Mouse (Mus musculus) ZHBTc4 (cell line): Measurements from ENCODE around the gene Treml1.

Source experiments
- DNase-seq: peaks from one replicate; pipeline ENCODE4 v3.0.0-alpha.2; 2011; ENCODE audit warnings: low read depth, low spot score

Treml1 gene

DNA sequence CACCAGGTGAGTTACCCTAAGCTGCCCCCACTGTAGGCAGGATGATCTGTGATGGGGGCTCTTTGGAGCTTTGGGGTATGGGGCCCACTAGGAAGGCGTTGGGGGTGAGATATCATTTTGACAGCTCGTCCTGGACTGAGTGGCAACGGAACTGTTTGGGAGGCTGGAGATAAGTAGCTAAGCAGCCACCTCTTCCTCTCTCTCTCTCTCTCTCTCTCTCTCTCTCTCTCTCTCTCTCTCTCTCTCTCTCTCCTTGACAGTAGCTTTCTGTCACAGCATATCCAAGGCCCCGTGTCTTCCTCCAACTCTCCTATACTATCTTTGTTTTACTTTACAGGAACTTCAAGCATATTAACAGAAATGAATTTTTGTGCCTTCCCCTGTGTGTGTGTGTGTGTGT is 746 bp downstream of the Treml1 start:
- DNase-seq, result no peak

DNA sequence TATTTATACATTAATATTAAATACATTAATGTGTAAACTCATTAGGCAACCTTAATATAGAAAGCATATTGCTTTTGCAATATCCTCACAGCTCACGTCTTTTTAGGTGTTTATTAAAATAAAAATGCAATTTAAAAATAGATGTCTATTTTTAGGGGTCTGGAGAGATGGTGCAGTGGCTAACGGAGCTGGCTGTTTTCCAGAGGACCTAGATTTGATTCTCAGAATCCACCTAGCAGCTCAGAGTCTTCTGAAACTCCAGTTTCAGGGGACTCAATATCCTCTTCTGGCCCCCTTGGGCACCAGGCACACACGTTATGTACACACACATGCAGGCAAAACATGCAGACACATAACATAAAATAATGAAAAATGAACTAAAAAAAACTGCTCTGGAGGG is 2.6 kb downstream of the Treml1 start:
- DNase-seq, result no peak

DNA sequence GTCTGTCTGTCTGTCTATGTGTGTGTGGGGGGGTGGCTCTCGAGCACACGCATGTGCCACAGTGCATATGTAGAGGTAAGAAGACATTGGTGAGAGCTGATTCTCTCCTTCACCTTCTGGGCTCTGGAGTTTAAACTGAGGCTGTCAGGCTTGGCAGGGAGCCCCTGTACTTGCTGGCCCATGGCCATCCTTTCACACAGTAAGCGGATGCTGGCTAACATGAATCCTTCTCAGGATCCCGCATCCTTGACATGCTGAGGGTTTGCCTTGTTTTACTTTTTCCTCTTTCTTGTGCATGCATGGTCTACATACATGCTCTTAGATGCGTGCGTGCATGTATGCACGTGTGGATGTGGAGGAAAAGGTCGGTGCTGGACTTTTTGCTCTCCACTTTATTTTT is 3.2 kb downstream of the Treml1 start:
- no peak for DNase-seq

DNA sequence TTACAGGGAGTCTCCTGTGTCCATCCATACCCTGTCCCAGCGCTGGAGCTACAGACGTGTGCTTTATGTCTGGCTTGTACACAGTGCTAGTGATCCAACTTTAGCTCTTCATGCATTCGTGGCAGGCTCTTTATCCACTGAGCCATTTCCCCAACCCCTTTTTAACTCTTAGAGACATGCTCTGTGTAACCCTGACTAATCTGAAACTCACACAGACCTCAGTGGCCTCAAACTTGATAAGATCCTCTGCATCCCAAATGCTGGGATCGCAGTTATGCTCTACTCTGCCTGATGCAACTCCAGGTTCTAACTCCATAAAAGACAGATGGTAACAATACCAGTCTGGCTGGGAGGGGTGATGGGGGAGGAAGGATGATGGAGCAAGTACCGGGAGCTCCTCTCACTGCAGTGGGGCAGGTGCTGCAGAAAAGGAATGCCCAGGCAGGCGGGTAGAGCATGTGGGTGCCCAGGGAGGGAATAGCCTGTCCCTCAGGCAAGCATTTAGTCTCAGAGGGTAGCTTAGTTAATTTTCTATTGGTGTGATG is 3.8 kb downstream of the Treml1 start:
- DNase-seq, result no peak

DNA sequence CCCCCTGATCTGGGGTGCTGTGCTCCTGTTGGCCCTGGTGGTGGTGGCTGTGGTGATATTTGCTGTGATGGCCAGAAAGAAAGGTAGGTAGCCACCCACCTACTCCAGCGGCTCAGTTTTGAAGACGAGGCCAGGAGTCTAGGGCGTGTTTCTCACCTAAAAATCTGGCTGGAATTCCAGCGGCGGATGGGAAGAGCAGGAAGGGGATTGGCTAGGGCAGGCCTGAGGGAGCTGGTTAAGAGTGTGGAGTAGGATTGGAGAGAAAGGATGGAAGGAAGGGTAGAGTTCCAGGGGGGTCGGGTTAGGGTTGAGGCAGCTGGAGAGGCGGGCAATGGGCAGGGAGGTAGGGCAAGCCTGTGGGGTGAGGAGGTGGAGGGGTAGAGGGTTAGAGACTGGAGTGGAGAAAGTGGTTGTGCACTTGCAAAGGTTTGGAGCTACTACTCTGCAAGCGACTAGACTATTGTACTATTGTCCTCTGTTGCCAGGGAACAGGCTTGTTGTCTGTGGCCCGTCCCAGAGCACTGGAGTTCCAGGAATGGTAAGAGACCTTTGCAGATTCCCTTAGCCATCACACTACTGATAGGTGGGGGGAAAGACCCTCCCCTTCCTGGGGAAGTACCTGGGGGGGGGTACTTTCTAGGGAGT is 5.9 kb downstream of the Treml1 start:
- peak; percentile 65 for DNase-seq

DNA sequence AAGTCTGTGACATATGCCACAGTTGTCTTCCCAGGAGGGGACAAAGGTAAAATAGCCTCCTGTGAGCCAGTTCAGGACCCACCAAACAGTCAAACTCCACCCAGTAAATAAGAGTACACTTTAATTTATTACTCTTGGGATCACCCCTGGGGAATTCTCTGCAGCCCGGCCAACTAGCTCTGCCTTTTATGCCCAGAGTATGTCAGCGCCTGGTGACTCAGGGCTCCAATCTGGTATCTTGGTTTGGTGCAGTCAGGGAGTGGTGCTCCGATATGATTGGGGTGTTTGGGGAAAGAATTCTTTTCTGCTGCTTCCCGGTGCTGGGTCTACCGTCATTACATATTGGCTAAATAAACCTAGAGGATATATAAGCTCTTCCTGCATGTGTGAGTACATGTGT is 7.1 kb downstream of the Treml1 start:
- no peak for DNase-seq

DNA sequence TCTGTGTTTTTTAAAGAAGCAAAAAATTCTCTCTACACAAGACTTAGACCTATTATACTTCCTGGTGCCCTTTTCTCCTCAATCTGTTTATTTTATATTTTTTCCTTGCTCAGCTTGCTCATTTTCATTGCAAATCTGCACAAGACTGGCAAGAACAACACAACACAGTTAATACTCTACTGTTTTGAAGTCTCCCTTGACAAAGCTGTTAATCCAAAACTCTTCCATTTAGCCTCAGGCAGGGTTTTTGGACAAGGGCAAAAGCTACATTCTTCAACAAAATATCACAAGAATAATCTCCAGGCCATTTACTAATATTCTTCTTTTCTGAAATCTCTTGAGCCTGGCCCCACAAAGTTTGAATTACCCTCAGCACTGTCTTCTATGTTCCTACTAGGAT is 11.9 kb downstream of the Treml1 start:
- no peak for DNase-seq

DNA sequence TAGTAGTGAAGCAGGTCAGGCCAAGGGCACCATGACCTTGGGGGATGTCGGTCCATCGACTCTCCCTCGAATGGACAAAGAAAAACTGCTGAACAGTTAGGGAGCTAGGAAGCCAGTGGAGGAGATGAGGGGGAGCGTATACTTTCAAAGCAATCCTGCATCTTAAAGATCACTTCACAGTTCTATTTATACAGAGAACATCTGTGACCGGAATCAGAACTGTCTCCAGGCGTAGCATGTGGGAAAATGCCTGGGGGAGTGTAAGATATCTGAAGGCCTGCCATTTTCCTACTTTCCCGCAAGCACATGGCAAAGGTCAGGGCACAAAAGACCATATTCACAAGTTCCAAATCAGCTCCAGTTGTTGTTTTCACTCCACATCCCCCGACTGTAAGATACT is 13.3 kb downstream of the Treml1 start:
- DNase-seq, result peak; percentile 24

DNA sequence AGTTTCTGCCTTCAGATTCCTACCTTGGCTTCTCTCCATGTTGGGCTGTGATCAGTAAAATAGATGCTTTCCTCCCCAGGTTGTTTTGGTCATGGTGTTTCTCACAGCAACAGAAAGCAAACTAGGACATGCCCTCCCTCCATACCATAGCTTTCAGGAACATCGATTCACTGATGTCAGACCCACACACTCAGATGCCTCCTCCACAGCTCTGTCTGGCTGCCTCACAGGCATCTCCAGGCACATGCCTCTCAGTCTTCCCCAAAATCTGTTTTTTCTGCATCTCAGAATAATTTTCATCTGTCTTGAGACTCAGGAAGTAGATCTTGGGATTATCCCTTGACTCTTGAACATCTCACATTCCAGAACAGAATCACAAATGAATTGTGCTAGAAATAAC is 16.4 kb downstream of the Treml1 start:
- DNase-seq, result no peak

DNA sequence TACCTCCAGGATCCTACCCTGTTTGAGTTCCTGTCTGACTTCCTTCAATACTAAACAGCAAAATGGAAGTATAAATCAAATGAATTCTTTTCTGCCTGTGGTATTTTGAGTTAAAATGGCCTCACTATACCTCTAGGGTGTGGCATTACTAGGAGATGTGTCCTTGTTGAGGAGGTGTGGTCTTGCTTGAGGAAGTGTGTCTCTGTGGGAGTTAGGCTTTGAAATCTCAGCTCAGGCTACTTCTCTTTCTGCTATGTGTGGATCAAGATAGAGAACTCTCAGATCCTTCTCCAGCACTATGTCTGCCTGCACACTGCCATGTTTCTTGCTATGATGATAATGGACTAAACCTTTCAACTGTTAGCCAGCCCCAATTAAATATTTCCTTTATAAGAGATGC is 19.3 kb downstream of the Treml1 start:
- DNase-seq, result no peak

DNA sequence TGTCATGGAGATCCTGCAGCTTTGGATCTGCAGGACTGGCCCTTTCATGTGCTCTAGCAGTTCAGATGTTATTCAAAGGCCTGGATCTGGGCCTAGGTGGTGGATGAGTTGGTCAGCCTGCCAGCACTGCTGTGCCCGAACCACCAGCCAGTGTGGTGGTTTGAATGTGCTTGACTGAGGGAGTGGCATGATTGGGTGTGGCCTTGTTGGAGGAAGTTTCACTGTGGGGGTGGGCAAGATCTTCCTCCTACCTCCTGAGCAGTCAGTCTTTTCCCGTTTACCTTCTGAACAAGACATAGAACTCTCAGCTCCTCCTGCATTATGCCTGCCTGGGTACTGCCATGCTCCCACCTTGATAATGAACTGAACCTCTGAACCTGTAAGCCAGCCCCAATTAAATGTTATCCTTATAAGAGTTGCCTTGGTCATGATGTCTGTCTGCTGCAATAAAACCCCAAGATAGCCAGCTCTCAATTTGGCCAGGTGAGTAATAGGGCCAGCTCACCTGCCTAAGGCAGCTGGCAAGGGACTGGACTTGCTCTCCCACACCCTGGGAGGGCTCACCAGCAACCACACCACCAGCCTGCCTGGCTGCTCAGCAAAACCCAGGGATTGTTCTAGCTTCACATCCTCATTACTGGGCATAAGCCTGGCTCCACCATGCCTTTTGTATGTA is 26.2 kb downstream of the Treml1 start:
- DNase-seq, result no peak

DNA sequence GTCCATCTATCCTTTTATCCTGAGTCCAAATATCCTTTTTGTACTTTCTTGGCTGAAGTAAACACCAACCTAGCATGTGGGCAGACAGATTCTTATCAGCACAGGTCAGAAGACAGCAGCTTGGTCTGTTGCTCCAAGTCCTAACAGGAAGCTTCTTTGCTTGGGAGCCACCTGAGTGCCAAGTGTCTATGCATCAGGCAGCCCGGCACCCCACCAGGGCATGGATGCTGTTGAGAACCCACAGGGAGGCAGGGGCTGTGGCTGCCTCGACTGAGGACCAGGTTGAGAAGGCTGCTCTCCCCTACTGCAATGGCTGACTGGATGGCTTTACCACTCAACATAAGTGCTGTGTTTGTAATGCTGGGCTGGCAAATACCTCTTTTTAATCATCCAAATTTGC is 28.9 kb downstream of the Treml1 start:
- no peak for DNase-seq

DNA sequence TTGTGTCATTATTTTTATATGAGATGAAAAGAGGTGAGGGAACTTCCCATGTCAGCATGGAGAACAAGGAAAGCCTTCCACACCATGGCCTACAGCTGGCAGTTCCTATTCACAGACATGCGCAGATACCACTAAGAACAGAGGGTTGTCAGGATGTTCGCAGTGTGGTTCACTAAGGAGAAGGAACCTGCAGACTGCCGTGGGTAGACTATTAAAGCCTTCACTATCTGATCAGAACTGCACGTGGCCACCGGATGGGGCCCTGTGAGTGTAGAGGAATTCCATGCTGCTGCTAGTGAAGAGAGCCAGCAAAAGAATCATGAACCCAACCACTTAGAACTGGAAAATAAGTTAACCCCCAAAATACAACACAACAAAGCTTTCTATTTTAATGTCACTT is 29.7 kb downstream of the Treml1 start:
- DNase-seq, result no peak

DNA sequence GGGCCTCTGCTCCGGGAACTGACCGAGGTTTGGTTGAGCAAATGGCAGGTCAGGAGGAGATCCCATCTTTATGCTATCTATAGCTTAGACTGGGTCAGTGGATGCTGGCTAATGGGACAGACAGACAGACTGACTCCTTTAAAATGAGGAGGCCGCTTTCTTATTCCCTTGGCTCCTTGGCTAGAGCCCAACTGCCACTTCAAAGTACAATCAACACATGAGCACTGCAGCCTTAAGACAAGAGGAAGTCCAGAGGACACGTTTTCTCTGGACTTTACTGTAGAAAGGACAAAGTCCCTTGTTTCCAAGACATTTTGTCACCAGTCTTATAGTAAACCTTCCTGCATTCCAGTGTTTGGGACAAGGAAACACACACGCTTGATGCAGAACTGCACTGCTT is 31.7 kb downstream of the Treml1 start:
- no peak for DNase-seq

DNA sequence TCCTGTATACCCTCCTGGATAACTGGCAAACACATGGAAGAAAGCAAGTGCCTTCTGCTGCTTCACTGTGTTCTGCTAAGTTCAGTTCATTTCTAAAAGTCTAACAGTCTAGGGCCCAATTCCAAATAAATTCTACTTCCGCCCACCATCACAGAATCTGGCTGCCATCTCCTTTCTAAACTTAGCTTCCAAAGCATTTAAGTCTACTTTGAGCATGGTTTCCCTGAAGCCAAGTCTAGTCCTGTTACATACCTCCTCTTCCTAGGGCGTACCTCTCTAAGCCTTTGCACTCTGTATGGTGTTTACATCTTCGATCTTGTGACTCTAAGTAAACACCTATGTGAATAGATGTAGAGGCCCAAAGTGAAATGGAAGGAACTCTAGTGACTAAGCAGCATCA is 32.9 kb downstream of the Treml1 start:
- no peak for DNase-seq

DNA sequence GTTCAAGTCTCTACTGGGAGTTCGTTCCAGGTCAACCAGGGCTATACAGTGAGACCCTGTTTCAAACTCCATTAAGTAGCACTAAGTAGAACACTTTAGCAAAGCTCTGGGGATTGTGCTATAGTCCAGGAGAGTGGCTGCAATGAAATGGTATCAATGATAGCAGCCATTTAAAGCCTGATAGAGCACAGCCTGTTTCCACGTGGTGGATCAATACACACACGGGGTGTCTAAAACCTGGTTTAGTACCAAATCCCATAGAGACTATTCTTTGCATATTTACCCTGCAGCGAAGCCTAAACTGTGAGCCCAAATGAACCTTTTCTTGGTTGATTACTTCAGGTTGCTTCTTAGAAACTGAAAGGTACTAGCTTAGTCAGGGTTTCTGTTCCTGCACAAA is 42.0 kb downstream of the Treml1 start:
- DNase-seq, result no peak

DNA sequence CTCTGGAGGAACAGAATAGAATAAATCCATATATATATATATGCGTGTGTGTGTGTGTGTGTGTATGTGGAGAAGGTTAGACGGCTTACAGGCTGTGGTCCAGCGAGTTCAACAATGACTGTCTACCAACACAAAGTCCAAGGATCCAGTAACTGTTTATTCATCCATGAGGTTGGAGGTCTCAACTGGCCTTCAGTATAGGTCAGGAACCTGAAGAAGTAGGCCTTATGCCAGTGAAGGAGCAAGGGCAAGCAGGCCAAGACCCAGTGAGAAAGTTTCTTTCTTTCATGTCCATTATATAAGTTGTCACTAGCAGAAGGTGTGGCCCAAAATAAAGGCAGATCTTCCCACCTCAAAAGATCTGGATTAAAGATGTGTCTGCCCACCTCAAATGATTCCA is 43.0 kb downstream of the Treml1 start:
- DNase-seq, result no peak

DNA sequence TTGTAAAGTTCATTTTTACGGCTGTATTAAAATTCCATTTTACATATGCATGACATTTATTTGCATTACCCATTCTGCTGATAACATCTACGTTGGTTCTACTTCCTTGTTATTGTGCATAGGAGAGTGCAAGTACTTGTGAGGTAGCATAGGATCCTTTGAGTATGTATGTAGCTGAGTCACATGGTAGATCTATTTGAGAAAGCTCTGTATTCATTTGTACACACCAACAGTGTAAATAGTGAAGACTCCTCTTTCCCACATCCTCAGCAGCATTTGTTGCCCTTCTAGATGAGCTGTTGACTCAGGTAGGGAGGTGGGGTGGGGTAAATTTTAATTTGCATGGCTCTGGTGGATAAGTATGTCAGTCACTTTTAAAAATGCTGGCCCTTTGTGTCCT is 44.1 kb downstream of the Treml1 start:
- DNase-seq, result no peak

DNA sequence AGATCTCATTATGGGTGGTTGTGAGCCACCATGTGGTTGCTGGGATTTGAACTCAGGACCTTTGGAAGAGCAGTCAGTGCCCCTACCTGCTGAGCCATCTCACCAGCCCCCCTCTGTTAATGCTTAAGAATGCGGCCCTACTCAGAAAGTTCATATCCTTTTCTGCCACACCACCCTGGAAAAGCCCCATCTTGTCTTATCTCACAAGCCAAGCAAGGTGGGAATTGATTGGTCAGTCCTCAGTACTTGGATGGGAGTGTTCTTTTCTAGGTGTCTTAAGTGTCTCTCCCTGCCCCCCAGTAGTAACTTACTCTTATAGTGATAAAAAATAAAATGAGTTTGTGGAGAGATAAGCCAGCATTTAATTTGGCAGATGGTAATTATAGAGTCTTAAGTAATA is 45.0 kb downstream of the Treml1 start:
- DNase-seq, result no peak

DNA sequence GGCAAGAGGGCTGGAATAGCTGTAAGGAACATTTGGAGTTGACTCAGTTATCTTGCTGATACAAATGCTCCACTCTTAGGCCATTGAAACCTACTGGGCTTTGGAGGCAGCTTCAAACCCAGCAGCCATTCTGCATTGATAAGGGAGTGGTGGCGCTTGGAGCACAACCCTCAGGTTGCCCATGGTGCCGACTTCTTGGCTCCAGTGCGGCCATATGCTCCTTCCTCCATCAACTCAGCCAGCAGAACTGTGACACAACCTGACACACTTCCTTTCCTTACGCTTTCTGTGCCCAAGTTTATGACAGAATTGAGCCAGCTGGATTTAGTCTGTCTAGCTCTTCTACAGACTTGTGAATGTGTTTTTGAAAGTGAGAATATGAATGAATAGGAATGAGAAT is 47.4 kb downstream of the Treml1 start:
- DNase-seq, result no peak

DNA sequence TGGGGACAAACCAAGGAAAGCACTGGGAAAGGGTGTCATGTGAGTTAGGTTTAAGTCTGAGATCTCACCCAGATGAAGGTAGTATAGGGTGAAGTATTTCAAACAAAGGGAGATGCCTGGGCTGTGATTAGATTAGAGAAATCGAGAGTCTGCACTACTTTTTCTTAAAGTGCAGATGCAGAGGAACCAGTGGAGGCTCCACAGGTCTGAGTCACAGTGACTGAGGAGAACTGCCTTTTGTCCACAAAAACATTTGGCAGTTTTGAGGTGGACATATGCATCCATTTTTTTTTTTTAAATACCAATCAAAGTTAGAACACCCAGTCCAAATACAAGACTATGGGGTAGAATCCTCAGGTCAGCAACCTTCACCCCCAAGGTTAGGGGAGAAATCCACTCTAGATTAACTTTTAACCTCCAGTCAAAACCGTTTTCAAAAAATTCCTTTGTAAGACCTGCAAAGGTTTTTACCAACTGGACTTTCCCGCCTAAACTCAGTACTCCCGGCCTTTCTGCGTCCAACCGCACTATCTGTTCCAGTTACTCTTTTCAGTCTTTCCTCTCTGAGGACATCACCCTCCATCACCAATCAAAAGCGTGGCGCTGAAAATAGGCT is 48.3 kb downstream of the Treml1 start:
- no peak for DNase-seq

DNA sequence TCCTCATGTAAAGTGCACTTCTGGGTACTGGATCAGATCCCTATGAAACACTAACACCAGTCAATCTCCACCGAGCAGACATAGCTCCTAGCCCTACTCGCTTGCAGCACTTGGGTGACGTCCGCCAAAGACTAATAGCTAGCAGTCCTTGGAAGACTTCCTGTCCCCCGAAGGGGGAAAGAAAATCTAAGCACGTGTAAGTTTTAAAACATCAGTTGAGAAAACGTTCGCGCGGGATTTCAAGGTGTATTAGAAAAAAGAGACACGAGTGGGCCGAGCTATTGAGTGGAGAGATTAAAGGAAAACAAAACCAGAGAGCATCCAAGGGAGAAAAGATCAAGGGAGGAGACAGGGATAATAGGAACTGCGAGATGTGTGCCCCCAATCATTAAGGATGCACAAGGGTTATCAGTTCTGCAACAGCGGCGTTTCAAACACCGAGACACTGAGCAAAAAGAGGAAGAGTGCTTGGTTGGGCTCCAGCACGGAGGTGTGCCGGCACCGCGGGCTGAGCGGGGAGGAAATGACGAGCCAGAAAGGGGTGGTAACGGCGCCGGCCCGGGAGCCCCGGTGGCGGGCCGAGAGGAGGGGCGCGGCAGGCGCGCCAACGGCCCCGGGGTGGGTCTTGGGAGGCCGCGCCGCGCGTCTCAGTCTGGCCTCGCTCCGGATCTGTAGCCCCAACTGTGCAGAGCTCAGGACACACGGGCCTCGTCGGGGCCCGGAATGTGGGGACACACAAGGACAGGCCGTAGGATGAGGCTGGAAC is 49.0 kb downstream of the Treml1 start:
- DNase-seq, result peak; percentile 69
